In genomic region chr17:36982253-36983155, GRCm38 (mm10) we compare ENCODE assay signal across 17 mouse cellular contexts. TPM values are rescaled to one million over a fixed set of nuclear protein-coding genes. Genes with fewer than 3 reads are reported as not detected.
DNase-seq lines count a peak whose midpoint lies in the region; ATAC-seq and TF ChIP-seq lines count a peak whose summit lies in the region.
"Had no signal": no experiment of that assay in that cellular context is flagged by ENCODE, and none has a peak within 500 bp of the region (broad histone marks: within the 10 kb centered on the region; RNA-seq: fewer than 3 reads in every experiment).

No protein-coding gene starts in this region.

- H3K36me3 ChIP-seq in hindbrain, embryonic 12.5 days, result no peaks in the 10 kb centered on the region
- H3K36me3 ChIP-seq: limb, embryonic 13.5 days had no signal

- no peak for TF ChIP-seq CTCF in gastrocnemius, adult 2 months (IDR thresholded peaks at IDR 0.05)

- H3K27ac ChIP-seq in gastrocnemius, adult 2 months, result peak overlapping the region; percentile 86; the same call in 1 of the 2 replicates
- H3K27ac ChIP-seq in hindbrain, embryonic 12.5 days, result no peak overlapping the region
- H3K27ac ChIP-seq: hindbrain, postnatal 0 days; limb, embryonic 13.5 days had no signal

- intact Hi-C loops in gastrocnemius, adult 2 months (cut with DNase I), result no loop called here
- intact Hi-C loops in gastrocnemius, postnatal 36 days (cut with DNase I), result no loop called here

- H3K9me3 ChIP-seq in hindbrain, embryonic 12.5 days (replicated peaks), result no peaks in the 10 kb centered on the region
- H3K9me3 ChIP-seq: limb, embryonic 13.5 days; megakaryocyte, embryonic 14.5 days had no signal

- peaks cover 24% of the 10 kb centered on the region for H3K27me3 ChIP-seq in hindbrain, embryonic 12.5 days

- H3K9ac ChIP-seq in hindbrain, embryonic 12.5 days, result no peak overlapping the region
- H3K9ac ChIP-seq: limb, embryonic 13.5 days had no signal

- WGBS in hindbrain, embryonic 12.5 days, result 45% methylated on average over 5 of the region's 5 CpGs

- no peak for DNase-seq in gastrocnemius, adult 2 months
- no peak for DNase-seq in gastrocnemius, postnatal 36 days
- DNase-seq in thymus, postnatal 0 days (ENCODE audit: low spot score), result peak; percentile 39
- no peak for DNase-seq in thymus, postnatal 14 days
- peak; percentile 56 for DNase-seq in naive thymus-derived CD4-positive, alpha-beta T cell, adult 2 months (ENCODE audit: low read depth)
- no peak for DNase-seq in urinary bladder, postnatal 36 days (ENCODE audit: low spot score in 2 of 2)
- DNase-seq: cerebellum, adult 8-10 months; layer of hippocampus, adult 9-11 months; right cerebral cortex, postnatal 25 days had no signal

- peak; percentile 50 for ATAC-seq in inflammation-experienced regulatory T-cells, adult 6 months
- no peak for ATAC-seq in hindbrain, embryonic 12.5 days (ENCODE audit: low FRiP score)
- ATAC-seq: hindbrain, postnatal 0 days had no signal

- no peak overlapping the region for H3K4me3 ChIP-seq in gastrocnemius, adult 2 months
- H3K4me3 ChIP-seq in hindbrain, embryonic 12.5 days, result no peak overlapping the region
- H3K4me3 ChIP-seq: megakaryocyte, embryonic 14.5 days had no signal

- H3K4me1 ChIP-seq in hindbrain, embryonic 12.5 days, result 0 out of 2 replicates have a peak, but pooled peaks cover 2% of the 10 kb centered on the region

- H3K4me2 ChIP-seq in hindbrain, embryonic 12.5 days (replicated peaks), result no peak overlapping the region

RNA-seq across cellular contexts. Expression of gene 2410137M14Rik, which starts 1.5 kb away (rescaled TPM):
- total RNA-seq in gastrocnemius, adult 2 months (2021), result under 1 TPM in 1 of 2 experiments, not detected in 1; 0.45 TPM
- total RNA-seq in gastrocnemius, postnatal 36 days (2021), result not detected
- polyA plus RNA-seq in thymus, postnatal 0 days (2015; fragmentation: Nextera tagmentation; extraction: Ambion mirVana), result not detected in 2 replicates
- polyA plus RNA-seq in inflammation-experienced regulatory T-cells, adult 6 months (2017; shearing (Covaris generic)), result not detected
- polyA plus RNA-seq in hindbrain, embryonic 12.5 days (2016; fragmentation: Nextera tagmentation; extraction: Ambion mirVana), result 0.50 TPM in 1 of 2 replicates, not detected in the other
- total RNA-seq: hindbrain, postnatal 0 days had no signal
- polyA plus RNA-seq: heart, embryonic 11.5 days; limb, embryonic 13.5 days; stomach, embryonic 16.5 days had no signal

RNA-seq across cellular contexts. Expression of gene H2-M5, which starts 6.8 kb away (rescaled TPM):
- under 1 TPM in 1 of 2 experiments, not detected in 1; 0.10 TPM for total RNA-seq in gastrocnemius, adult 2 months (2021)
- under 1 TPM in 1 of 2 experiments, not detected in 1; 0.10 TPM for total RNA-seq in gastrocnemius, postnatal 36 days (2021)
- 0.09 and 0.10 TPM in 2 replicates for polyA plus RNA-seq in thymus, postnatal 0 days (2015; fragmentation: Nextera tagmentation; extraction: Ambion mirVana)
- polyA plus RNA-seq in inflammation-experienced regulatory T-cells, adult 6 months (2017; shearing (Covaris generic)), result under 1 TPM in 2 of 3 experiments, not detected in 1; 0.16 to 0.39 TPM
- polyA plus RNA-seq in hindbrain, embryonic 12.5 days (2016; fragmentation: Nextera tagmentation; extraction: Ambion mirVana), result 1.6 and 2.3 TPM in 2 replicates
- total RNA-seq: neutrophil, adult 5-6 weeks had no signal

RNA-seq across cellular contexts. Expression of gene Zfp57, which starts 18.5 kb away (rescaled TPM):
- total RNA-seq in gastrocnemius, adult 2 months (2021), result 1 to 10 TPM in 1 of 2 experiments, under 1 TPM in 1; 0.23 to 1.3 TPM
- under 1 TPM; 0.23 to 0.59 TPM for total RNA-seq in gastrocnemius, postnatal 36 days (2021)
- 3.4 and 3.9 TPM in 2 replicates for polyA plus RNA-seq in thymus, postnatal 0 days (2015; fragmentation: Nextera tagmentation; extraction: Ambion mirVana)
- not detected for polyA plus RNA-seq in inflammation-experienced regulatory T-cells, adult 6 months (2017; shearing (Covaris generic))
- polyA plus RNA-seq in hindbrain, embryonic 12.5 days (2016; fragmentation: Nextera tagmentation; extraction: Ambion mirVana), result 208 and 223 TPM in 2 replicates
- total RNA-seq: neutrophil, adult 5-6 weeks had no signal

RNA-seq across cellular contexts. Expression of gene Znrd1as, which starts 24.1 kb away (rescaled TPM):
- total RNA-seq in gastrocnemius, adult 2 months (2021), result 10 to 100 TPM; 18.2 to 22.4 TPM
- 10 to 100 TPM; 16.1 to 17.2 TPM for total RNA-seq in gastrocnemius, postnatal 36 days (2021)
- 5.4 and 5.9 TPM in 2 replicates for polyA plus RNA-seq in thymus, postnatal 0 days (2015; fragmentation: Nextera tagmentation; extraction: Ambion mirVana)
- 1 to 10 TPM; 2.7 to 8.0 (median 8.0) TPM for polyA plus RNA-seq in inflammation-experienced regulatory T-cells, adult 6 months (2017; shearing (Covaris generic))
- polyA plus RNA-seq in hindbrain, embryonic 12.5 days (2016; fragmentation: Nextera tagmentation; extraction: Ambion mirVana), result 5.0 and 6.6 TPM in 2 replicates

RNA-seq across cellular contexts. Expression of gene Znrd1, which starts 24.1 kb away (rescaled TPM):
- total RNA-seq in gastrocnemius, adult 2 months (2021), result 10 to 100 TPM; 17.7 to 23.6 TPM
- total RNA-seq in gastrocnemius, postnatal 36 days (2021), result 10 to 100 TPM; 16.1 to 17.7 TPM
- 121 and 135 TPM in 2 replicates for polyA plus RNA-seq in thymus, postnatal 0 days (2015; fragmentation: Nextera tagmentation; extraction: Ambion mirVana)
- polyA plus RNA-seq in inflammation-experienced regulatory T-cells, adult 6 months (2017; shearing (Covaris generic)), result 10 to 100 TPM; 71.2 to 90.2 (median 83.7) TPM
- 70.7 and 77.0 TPM in 2 replicates for polyA plus RNA-seq in hindbrain, embryonic 12.5 days (2016; fragmentation: Nextera tagmentation; extraction: Ambion mirVana)

Comparison
In these comparisons a context has a peak if more than half of its experiments do, and no peak if none do; other contexts are left out.
1. DNase-seq: peak in thymus, postnatal 0 days (single experiment) and naive thymus-derived CD4-positive, alpha-beta T cell, adult 2 months (single experiment); none in gastrocnemius, adult 2 months (single experiment), gastrocnemius, postnatal 36 days (0 of 2), thymus, postnatal 14 days (single experiment) and urinary bladder, postnatal 36 days (0 of 2).
2. RNA of gene Zfp57, which starts 18.5 kb away (polyA plus RNA-seq): 208 to 223 TPM in hindbrain, embryonic 12.5 days; 3.4 to 3.9 TPM in thymus, postnatal 0 days and not detected in inflammation-experienced regulatory T-cells, adult 6 months; every median in the first group is over 10 times any median in the second.